Mouse (Mus musculus) B cell, adult 67 days (primary cell): Measurements from ENCODE around the gene Sumf1. TPM values are rescaled to one million over a fixed set of nuclear protein-coding genes. Genes with fewer than 3 reads are reported as not detected.

Source experiments
- total RNA-seq, 2 experiments: library from RNA; stranded (reverse); gene quantifications; 4 replicates each; pipeline ENCODE4 v1.2.4; 2023

Gene Sumf1
- 10 to 100 TPM; 26.5 to 36.8 TPM for total RNA-seq

DNA sequence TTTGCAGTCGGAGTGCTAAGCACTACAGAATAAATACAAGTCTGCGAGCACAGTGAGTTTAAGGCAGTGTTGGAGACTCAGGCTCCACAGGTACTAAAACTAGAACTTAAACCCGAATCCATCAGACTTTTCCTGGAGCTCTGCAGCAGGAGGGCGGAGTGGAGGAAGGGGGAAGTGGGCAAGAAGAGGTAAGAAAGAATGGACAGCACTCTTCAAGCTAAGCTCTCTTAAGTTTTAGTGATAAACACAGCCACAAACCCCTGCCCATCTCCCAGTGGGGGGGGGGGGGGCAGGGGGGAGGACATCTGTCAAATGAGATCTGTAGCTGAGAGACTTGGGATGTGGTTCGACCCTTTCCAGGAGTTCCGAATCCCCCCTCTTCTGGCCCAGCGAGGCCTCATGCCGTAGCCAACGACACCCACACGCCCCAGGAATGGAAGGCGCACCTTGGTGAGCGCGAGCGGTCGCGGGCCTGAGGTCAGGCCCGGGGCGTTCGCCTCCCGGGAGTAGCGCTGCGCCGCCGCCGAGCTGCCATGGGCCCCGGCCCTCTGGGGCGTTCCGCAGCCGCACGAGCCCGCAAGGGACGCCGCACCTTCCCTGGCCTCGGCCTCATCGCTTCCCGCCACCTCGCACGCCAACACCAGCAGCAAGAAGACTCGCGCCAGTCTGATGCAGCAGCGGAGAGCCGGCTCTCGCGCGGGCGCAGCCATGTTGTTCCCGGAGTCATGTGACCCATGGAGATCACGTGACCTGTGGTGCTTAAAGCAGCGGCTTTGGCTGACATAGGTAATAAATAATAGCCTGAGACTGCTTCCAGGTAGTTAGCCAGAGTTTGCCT, at the start of gene Sumf1:
TSS of gene Sumf1 (minus strand) at position 736 of the 838 bp plus-strand sequence.

DNA sequence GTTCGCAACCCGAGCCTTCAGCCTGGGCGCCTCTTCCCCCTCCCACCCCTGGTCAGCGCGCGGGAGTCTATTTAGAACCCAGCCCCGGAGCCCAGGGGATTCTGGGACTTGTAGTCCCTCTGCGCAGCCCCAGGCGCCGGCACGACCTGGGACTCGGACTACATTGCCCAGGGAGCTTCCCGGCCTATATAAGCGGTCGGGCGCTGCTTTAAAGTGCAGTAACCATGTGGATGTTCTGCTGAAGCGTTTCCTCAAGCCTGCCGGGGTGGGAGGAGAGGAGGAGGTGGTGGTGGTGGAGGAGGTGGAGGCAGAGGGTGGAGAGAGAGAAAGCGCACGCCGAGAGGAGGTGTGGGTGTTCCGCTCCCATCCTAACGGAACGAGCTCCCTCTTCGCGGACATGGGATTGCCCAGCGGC, 27.5 kb upstream of the Sumf1 start, which contains the start of gene Itpr1:
TSS of gene Itpr1 (plus strand) at position 216 of the 415 bp plus-strand sequence.

DNA sequence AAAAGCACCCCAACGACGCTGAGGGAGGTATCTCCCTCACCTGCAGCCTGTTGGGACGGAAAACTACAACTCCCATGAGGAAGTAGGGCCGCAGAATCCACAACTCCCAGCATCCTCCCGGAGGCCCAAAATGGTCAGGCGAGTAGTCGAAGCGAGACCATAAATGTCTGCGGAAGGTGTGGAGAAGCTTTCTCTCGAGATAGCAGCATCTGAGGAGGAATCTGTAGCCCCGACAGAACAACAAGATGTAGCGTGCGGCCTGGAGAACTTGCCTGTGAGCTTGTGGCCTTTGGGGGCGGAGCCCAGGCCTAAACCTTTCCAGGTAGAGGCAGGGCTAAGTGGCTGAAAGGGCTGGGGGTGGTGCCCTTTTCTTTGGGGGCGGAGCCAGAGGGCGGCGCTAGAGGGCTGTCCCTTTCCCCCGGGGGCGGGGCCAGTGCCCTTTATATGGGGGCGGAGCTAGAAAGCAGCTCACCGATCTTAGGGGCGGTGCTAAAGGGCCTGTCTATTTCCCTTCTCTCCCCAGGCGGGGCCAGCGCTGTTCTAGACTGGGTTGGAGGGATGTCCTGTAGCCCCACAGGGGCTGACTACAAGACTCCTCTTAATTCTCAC, 120.4 kb downstream of the Sumf1 start, which contains the start of gene Setmar:
TSS of gene Setmar (plus strand) at position 128 of the 609 bp plus-strand sequence.

Other genes with a start within 250 kb of the Sumf1 start
- 1 to 10 TPM; 1.6 to 3.2 TPM for gene Setmar, start 120.5 kb downstream of the Sumf1 start, total RNA-seq
- 100 to 1,000 TPM; 177 to 194 TPM for gene Itpr1, start 27.5 kb upstream of the Sumf1 start, total RNA-seq